ENCODE assay signal across 10 mouse cellular contexts in genomic region chr1:170175848-170176247, GRCm38 (mm10). TPM values are rescaled to one million over a fixed set of nuclear protein-coding genes. Genes with fewer than 3 reads are reported as not detected.
A peak's percentile ranks its signal among the peaks of the same experiment; 100 is the strongest.
DNase-seq lines count a peak whose midpoint lies in the region; ATAC-seq and TF ChIP-seq lines count a peak whose summit lies in the region.
"Had no signal": no experiment of that assay in that cellular context is flagged by ENCODE, and none has a peak within 500 bp of the region (broad histone marks: within the 10 kb centered on the region; RNA-seq: fewer than 3 reads in every experiment).

No protein-coding gene starts in this region.

- in situ Hi-C loops in CH12.LX (cut with MboI; ENCODE audit: low pct_ligation_motif_present, low pct_unique_long_range_greater_than_20kb, low sequenced_read_pairs): no loop called here

- no peak for TF ChIP-seq CTCF in CH12.LX (conservative IDR thresholded peaks at IDR 0.05 in 1 of 2, IDR thresholded peaks at IDR 0.05 in 1 of 2; ENCODE audit: low read depth in 2 of 2, low read length in 2 of 2)

- ATAC-seq in liver, embryonic 15.5 days (ENCODE audit: insufficient read depth): no peak
- ATAC-seq in megakaryocyte progenitor cell, adult 5-6 weeks (replicated peaks; ENCODE audit: poor library complexity): no peak

- dilution Hi-C loops in CH12.LX (cut with MboI; ENCODE audit: extremely low pct_ligation_motif_present, extremely low pct_unique_long_range_greater_than_20kb, low sequenced_read_pairs): no loop called here

- no peaks in the 10 kb centered on the region for H3K9me3 ChIP-seq in CH12.LX (replicated peaks; ENCODE audit: low read length)
- H3K9me3 ChIP-seq in liver, embryonic 15.5 days (replicated peaks): no peaks in the 10 kb centered on the region

- no peak overlapping the region; the same call in 1 of the 2 replicates for H3K9ac ChIP-seq in CH12.LX (ENCODE audit: insufficient read depth, low read depth)
- peak overlapping the region; percentile 65; the same call in 1 of the 2 replicates for H3K9ac ChIP-seq in liver, embryonic 15.5 days

- H3K79me2 ChIP-seq in CH12.LX (replicated peaks; ENCODE audit: control insufficient read depth, extremely low read depth, insufficient read depth, poor library complexity, severe bottlenecking): peaks cover 30% of the 10 kb centered on the region

- peaks cover 0 to 2% of the 10 kb centered on the region in 2 experiments for H3K36me3 ChIP-seq in CH12.LX (replicated peaks in 1 of 2; ENCODE audit: control insufficient read depth in 1 of 2, insufficient read depth in 1 of 2, low read length in 1 of 2)
- no peaks in the 10 kb centered on the region for H3K36me3 ChIP-seq in liver, embryonic 15.5 days (replicated peaks)

- H3K27me3 ChIP-seq in CH12.LX (replicated peaks): peaks cover 2% of the 10 kb centered on the region
- H3K27me3 ChIP-seq in liver, embryonic 15.5 days: no peaks in the 10 kb centered on the region

- peak; percentile 46 for DNase-seq in cerebellum, adult 9-11 months
- no peak for DNase-seq in cerebellum, postnatal 4 days (ENCODE audit: low spot score in 2 of 2)
- no peak for DNase-seq in CH12.LX (ENCODE audit: extremely low read depth)
- DNase-seq in heart, postnatal 10 days: peak; percentile 26 to 29
- DNase-seq in urinary bladder, postnatal 4 days (ENCODE audit: low spot score in 2 of 2): no peak
- DNase-seq in right cerebral cortex, postnatal 10 days (ENCODE audit: low spot score in 2 of 2): no peak

- intact Hi-C loops in heart, postnatal 10 days (cut with DNase I): no loop called here

- peak overlapping the region; percentile 64 for H3K4me2 ChIP-seq in CH12.LX (ENCODE audit: insufficient read depth, low read depth, poor library complexity, severe bottlenecking)
- H3K4me2 ChIP-seq in liver, embryonic 15.5 days: peak overlapping the region; percentile 91

- peaks cover 6 to 36% of the 10 kb centered on the region in 2 experiments; a peak in 3 of 4 replicates for H3K4me1 ChIP-seq in CH12.LX (ENCODE audit: control insufficient read depth in 1 of 2, insufficient read depth in 2 of 2)
- H3K4me1 ChIP-seq in liver, embryonic 15.5 days (replicated peaks): peaks cover 41% of the 10 kb centered on the region

- no peak for TF ChIP-seq POLR2A in CH12.LX (IDR thresholded peaks at IDR 0.05; ENCODE audit: low read depth, low read length)

- 20% methylated on average over 6 of the region's 6 CpGs for WGBS in liver, embryonic 15.5 days (ENCODE audit: insufficient replicate concordance)

- H3K4me3 ChIP-seq in CH12.LX (replicated peaks in 1 of 3; ENCODE audit: low read depth in 2 of 3, low read length in 2 of 3, poor library complexity in 1 of 3): peak overlapping the region in 1 of 3 experiments; percentile 63
- H3K4me3 ChIP-seq in liver, embryonic 15.5 days (replicated peaks): peak overlapping the region; percentile 93; the same call in 1 of the 2 replicates

- no peak overlapping the region for H3K27ac ChIP-seq in CH12.LX (ENCODE audit: insufficient read depth, low read depth)
- H3K27ac ChIP-seq in liver, embryonic 15.5 days (replicated peaks): peak overlapping the region; percentile 93

- no peak for TF ChIP-seq EP300 in CH12.LX (IDR thresholded peaks at IDR 0.05; ENCODE audit: low read length)

- no peak for TF ChIP-seq RAD21 in CH12.LX (IDR thresholded peaks at IDR 0.05; ENCODE audit: low read depth, low read length)

TF ChIP-seq in CH12.LX, 34 proteins besides CTCF, POLR2A, EP300 and RAD21:
- no peak for TF ChIP-seq RCOR1 (conservative IDR thresholded peaks at IDR 0.05; ENCODE audit: low read depth, low read length)
- no peak for TF ChIP-seq PAX5 (IDR thresholded peaks at IDR 0.05; ENCODE audit: low read length)
- TF ChIP-seq TBP (conservative IDR thresholded peaks at IDR 0.05; ENCODE audit: low read depth, low read length): no peak
- TF ChIP-seq HCFC1 (IDR thresholded peaks at IDR 0.05; ENCODE audit: low read depth, low read length): no peak
- no peak for TF ChIP-seq ELF1 (IDR thresholded peaks at IDR 0.05; ENCODE audit: low read depth, low read length)
- no peak for TF ChIP-seq KAT2A (IDR thresholded peaks at IDR 0.05; ENCODE audit: insufficient replicate concordance, low read length)
- TF ChIP-seq POLR2AphosphoS2 (IDR thresholded peaks at IDR 0.05; ENCODE audit: low read depth, low read length): no peak

RNA-seq across cellular contexts. Expression of gene Uap1, which starts 1.1 kb away (rescaled TPM):
- total RNA-seq in CH12.LX (2012; rRNA removed): 32.2 and 32.7 TPM in 2 replicates
- total RNA-seq in CH12.LX (2014; rRNA removed): 46.3 and 51.8 TPM in 2 replicates
- 34.1 and 39.4 TPM in 2 replicates for polyA plus RNA-seq in CH12.LX (2012; ENCODE audit: insufficient read length, low read depth)
- 10 to 100 TPM; 47.0 to 48.0 TPM for total RNA-seq in heart, postnatal 10 days (2021)
- polyA plus RNA-seq in liver, embryonic 15.5 days (2015; fragmentation: Nextera tagmentation; extraction: Ambion mirVana): 29.4 and 33.8 TPM in 2 replicates
- 89.7 and 105 TPM in 2 replicates for total RNA-seq in megakaryocyte progenitor cell, adult 5-6 weeks (2015)
- total RNA-seq in megakaryocyte progenitor cell, adult 5-6 weeks (2017): 62.0 and 74.7 TPM in 2 replicates

RNA-seq across cellular contexts. Expression of gene Uhmk1, which starts 39.3 kb away (rescaled TPM):
- total RNA-seq in CH12.LX (2012; rRNA removed) (22.7 and 23.8 TPM in 2 replicates), CH12.LX (2014; rRNA removed) (30.7 and 32.5 TPM in 2 replicates)
- polyA plus RNA-seq in CH12.LX (2012; ENCODE audit: insufficient read length, low read depth): 21.5 and 25.0 TPM in 2 replicates
- 10 to 100 TPM; 21.2 to 22.2 TPM for total RNA-seq in heart, postnatal 10 days (2021)
- polyA plus RNA-seq in liver, embryonic 15.5 days (2015; fragmentation: Nextera tagmentation; extraction: Ambion mirVana): 5.4 and 6.0 TPM in 2 replicates
- 41.6 and 45.7 TPM in 2 replicates for total RNA-seq in megakaryocyte progenitor cell, adult 5-6 weeks (2015)
- total RNA-seq in megakaryocyte progenitor cell, adult 5-6 weeks (2017): 40.8 and 50.4 TPM in 2 replicates

RNA-seq across cellular contexts. Expression of gene Sh2d1b2, which starts 56.7 kb away (rescaled TPM):
- total RNA-seq in CH12.LX (2012; rRNA removed) (0.47 TPM in 1 of 2 replicates, not detected in the other), CH12.LX (2014; rRNA removed) (not detected in 2 replicates)
- polyA plus RNA-seq in CH12.LX (2012; ENCODE audit: insufficient read length, low read depth): 1.1 and 1.9 TPM in 2 replicates
- total RNA-seq in heart, postnatal 10 days (2021): not detected
- polyA plus RNA-seq in liver, embryonic 15.5 days (2015; fragmentation: Nextera tagmentation; extraction: Ambion mirVana): not detected in 2 replicates
- not detected in 2 replicates for total RNA-seq in megakaryocyte progenitor cell, adult 5-6 weeks (2015)
- total RNA-seq in megakaryocyte progenitor cell, adult 5-6 weeks (2017): not detected in 2 replicates
- total RNA-seq: adrenal gland, postnatal 36 days; left cerebral cortex, postnatal 14 days had no signal

Comparison
In these comparisons a context has a peak if more than half of its experiments do, and no peak if none do; other contexts are left out.
1. DNase-seq: peak in cerebellum, adult 9-11 months (single experiment) and heart, postnatal 10 days (2 of 2); none in cerebellum, postnatal 4 days (0 of 2), CH12.LX (single experiment), urinary bladder, postnatal 4 days (0 of 2) and right cerebral cortex, postnatal 10 days (0 of 2).